15 mouse cellular contexts compared by ENCODE assay signal in the genomic region with DNA sequence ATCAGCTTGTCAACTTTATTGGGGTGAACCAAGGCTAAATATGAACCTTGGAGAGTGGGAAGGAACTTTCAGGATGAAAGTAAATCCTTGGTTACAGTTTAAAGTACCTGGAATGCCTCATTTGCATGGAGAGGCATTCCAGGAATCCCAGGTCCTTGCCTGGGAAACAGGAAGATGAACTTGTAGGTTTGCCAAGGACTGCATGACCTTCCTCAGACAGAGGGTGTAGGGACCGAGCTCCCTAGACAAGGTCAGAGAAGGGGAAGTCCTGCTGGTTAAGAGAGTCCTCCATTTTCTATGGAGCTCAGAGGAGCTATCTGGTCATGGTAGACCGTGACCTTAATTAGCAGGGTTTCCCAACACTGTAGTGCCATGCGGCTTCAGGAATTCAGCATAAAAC. TPM values are rescaled to one million over a fixed set of nuclear protein-coding genes. Genes with fewer than 3 reads are reported as not detected.
"Had no signal": no experiment of that assay in that cellular context is flagged by ENCODE, and none has a peak within 500 bp of the region (broad histone marks: within the 10 kb centered on the region; RNA-seq: fewer than 3 reads in every experiment).

No protein-coding gene starts in this region.

- H3K9me3 ChIP-seq: intestine, embryonic 15.5 days; liver, embryonic 13.5 days had no signal

- H3K36me3 ChIP-seq: intestine, embryonic 15.5 days; liver, embryonic 13.5 days had no signal

- H3K9ac ChIP-seq: intestine, embryonic 15.5 days; liver, embryonic 13.5 days had no signal

- H3K4me3 ChIP-seq: intestine, embryonic 15.5 days; left cerebral cortex, adult 2 months; liver, embryonic 13.5 days had no signal

- H3K27me3 ChIP-seq: intestine, embryonic 15.5 days; liver, embryonic 13.5 days had no signal

- ATAC-seq: intestine, embryonic 15.5 days had no signal

- H3K4me1 ChIP-seq: intestine, embryonic 15.5 days; liver, embryonic 13.5 days had no signal

- H3K4me2 ChIP-seq: intestine, embryonic 15.5 days; liver, embryonic 13.5 days; midbrain, embryonic 11.5 days had no signal

- H3K27ac ChIP-seq: intestine, embryonic 15.5 days; kidney, postnatal 0 days; left cerebral cortex, adult 2 months; liver, embryonic 13.5 days had no signal

- DNase-seq: layer of hippocampus, postnatal 36 days; liver, embryonic 13.5 days; lung, adult 2 months; lung, postnatal 14 days; lung, postnatal 4 days; midbrain, embryonic 14.5 days; thymus, adult 18-20 months; thymus, postnatal 36 days had no signal

RNA-seq across cellular contexts. Expression of a gene that starts 15.5 kb away (rescaled TPM):
- total RNA-seq: liver, adult 2 months; megakaryocyte-erythroid progenitor cell, adult 5-6 weeks had no signal
- polyA plus RNA-seq: liver, adult 2 months; spleen, adult 2 months had no signal
